Mouse (Mus musculus) olfactory bulb, adult 2 months (tissue): ENCODE results near the gene Lrrfip1. TPM values are rescaled to one million over a fixed set of nuclear protein-coding genes. Genes with fewer than 3 reads are reported as not detected.

Experiments
- H3K27ac ChIP-seq: fragments of 200-500 bp; 2 replicates; pipeline ENCODE4 v1.5.1; 2012; ENCODE audit warnings: low read depth, low read length; ENCODE audit not compliant: insufficient read depth
- H3K4me1 ChIP-seq: fragments of 200-500 bp; 2 replicates; pipeline ENCODE4 v1.6.1; 2012; ENCODE audit warnings: low read length; ENCODE audit not compliant: control insufficient read depth, insufficient read depth
- H3K4me3 ChIP-seq: fragments of 200-500 bp; 2 replicates; pipeline ENCODE4 v1.5.1; 2012; ENCODE audit warnings: mild to moderate bottlenecking, low read depth, low read length, moderate library complexity; ENCODE audit not compliant: insufficient read depth
- CTCF ChIP-seq: fragments of 200-500 bp; IDR thresholded peaks from 2 replicates; pipeline ENCODE4 v1.5.1; 2012; ENCODE audit warnings: low read depth, mild to moderate bottlenecking, low read length, moderate library complexity; ENCODE audit not compliant: insufficient read depth
- POLR2A ChIP-seq: fragments of 200-500 bp; IDR thresholded peaks from 2 replicates; pipeline ENCODE4 v1.6.1; 2012; ENCODE audit warnings: mild to moderate bottlenecking, low read depth, low read length, moderate library complexity; ENCODE audit not compliant: insufficient read depth
- WGBS: fragments of 180-500 bp; shearing (Covaris S2); methylation state at CpG from one replicate; pipeline ENCODE4 v1.1.7; 2018; 5-methylcytosine and 5-hydroxymethylcytosine counted together
- polyA plus RNA-seq: library from polyadenylated mRNA; stranded (reverse); fragments of >200 nt; gene quantifications from 2 replicates; pipeline ENCODE4 v1.2.4, GENCODE M21; 2012; ENCODE audit warnings: low replicate concordance; ENCODE audit not compliant: missing spikeins, insufficient read depth, insufficient read length

Lrrfip1 gene
- polyA plus RNA-seq, 1 experiment, result not detected

- WGBS, result 80% methylated on average over 8 of the region's 8 CpGs
- H3K4me3 ChIP-seq, result no peak overlapping the region
- no peak overlapping the region for H3K27ac ChIP-seq
- H3K4me1 ChIP-seq, result peaks cover 10% of the 10 kb centered on the region; the same call in 1 of the 2 replicates
- TF ChIP-seq POLR2A, result no peak
- TF ChIP-seq CTCF, result no peak
Observed at GRCm38 (mm10) chr1:91003522-91004253, 5.2 kb downstream of the Lrrfip1 start.

DNA sequence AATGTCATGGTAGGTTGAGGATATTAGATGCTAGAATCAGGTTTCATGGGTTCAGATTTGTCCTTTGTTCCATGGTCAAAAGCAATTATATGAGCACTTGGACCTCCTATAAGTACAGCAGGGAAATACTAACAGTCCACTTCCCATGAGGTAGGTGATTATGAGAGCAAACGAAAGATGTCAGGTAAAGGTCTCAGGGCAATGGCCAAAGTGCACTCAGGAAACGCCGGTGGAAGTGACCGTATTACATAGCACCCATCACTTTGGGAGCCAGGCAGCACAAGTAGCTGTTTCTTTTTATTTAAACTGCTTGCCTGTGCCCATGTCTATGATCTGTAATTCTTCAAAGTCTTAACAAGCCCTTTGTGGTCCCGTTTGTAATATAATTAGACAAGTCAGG is 7.5 kb downstream of the Lrrfip1 start:
- no peak for TF ChIP-seq POLR2A
- TF ChIP-seq CTCF, result no peak
- peaks cover 7% of the 10 kb centered on the region; the same call in 1 of the 2 replicates for H3K4me1 ChIP-seq
- 80% methylated on average over 5 of the region's 5 CpGs for WGBS
- H3K27ac ChIP-seq, result no peak overlapping the region
- H3K4me3 ChIP-seq, result no peak overlapping the region

- 75% methylated on average over 9 of the region's 9 CpGs for WGBS
- no peak overlapping the region for H3K27ac ChIP-seq
- TF ChIP-seq POLR2A (no peak), CTCF (no peak)
- H3K4me3 ChIP-seq, result no peak overlapping the region
- peaks cover 7% of the 10 kb centered on the region; the same call in 1 of the 2 replicates for H3K4me1 ChIP-seq
Observed at GRCm38 (mm10) chr1:91006708-91007107, 8.2 kb downstream of the Lrrfip1 start.

DNA sequence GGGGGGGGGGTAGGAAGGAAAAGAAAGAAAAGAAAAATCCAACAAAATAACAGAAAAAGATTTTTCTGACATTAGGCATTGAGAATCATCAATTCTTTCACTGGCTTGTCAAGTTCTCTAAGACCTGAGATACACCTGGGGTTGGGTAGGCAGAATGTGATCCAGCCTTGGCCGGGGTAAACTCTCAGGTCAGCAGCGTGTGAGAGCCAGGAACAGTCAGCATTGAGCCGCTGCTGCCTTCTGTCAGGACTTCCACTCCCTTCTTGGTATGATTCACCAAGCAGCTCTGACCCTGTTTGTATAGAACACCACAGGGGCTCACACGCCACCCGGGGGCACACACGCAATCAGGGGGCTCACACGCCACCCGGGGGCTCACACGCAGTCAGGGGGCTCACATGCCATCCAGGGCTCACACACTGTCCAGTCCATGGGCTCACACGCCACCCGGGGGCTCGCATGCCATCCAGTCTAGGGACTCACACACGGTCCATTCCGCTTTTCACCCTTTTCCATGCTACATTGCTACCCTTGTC is 9.7 kb downstream of the Lrrfip1 start:
- H3K4me1 ChIP-seq, result peaks cover 2% of the 10 kb centered on the region; the same call in 1 of the 2 replicates
- TF ChIP-seq CTCF (no peak), POLR2A (no peak)
- H3K4me3 ChIP-seq, result no peak overlapping the region
- 89% methylated on average over 14 of the region's 14 CpGs for WGBS
- no peak overlapping the region for H3K27ac ChIP-seq

GRCm38 (mm10) chr1:91008746-91009145 is 10.2 kb downstream of the Lrrfip1 start:
- 93% methylated on average over 9 of the region's 9 CpGs for WGBS
- no peak for TF ChIP-seq CTCF
- TF ChIP-seq POLR2A, result no peak

GRCm38 (mm10) chr1:91009266-91009665 is 10.7 kb downstream of the Lrrfip1 start:
- TF ChIP-seq CTCF (no peak), POLR2A (no peak)
- WGBS, result 95% methylated on average over 6 of the region's 6 CpGs
- H3K27ac ChIP-seq, result no peak overlapping the region
- H3K4me3 ChIP-seq, result no peak overlapping the region
- H3K4me1 ChIP-seq, result peaks cover 7% of the 10 kb centered on the region

More at GRCm38 (mm10) chr1:91008746-91009145, 10.2 kb downstream of the Lrrfip1 start:
- Histone ChIP-seq H3K4me1 (peaks cover 2% of the 10 kb centered on the region; the same call in 1 of the 2 replicates), H3K4me3 (no peak overlapping the region), H3K27ac (no peak overlapping the region)

DNA sequence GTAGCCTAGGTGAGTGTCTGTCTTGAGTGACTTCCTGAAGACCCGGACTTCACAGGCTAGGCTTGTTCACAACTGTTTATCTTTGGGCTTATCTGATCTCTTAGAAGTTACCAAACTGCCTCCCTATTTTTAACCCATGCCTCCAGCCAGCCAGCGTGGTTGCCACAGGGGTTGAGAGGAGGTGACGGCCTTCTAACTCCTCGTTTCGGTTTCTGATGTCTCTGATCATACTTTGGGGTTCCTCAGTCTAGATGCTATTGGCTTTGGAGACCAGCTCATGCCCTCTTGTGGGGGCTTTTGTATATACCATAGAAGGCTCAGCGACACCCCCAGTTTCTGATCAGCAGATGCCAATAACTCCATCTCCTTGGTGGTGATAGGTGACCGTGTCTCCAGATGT is 11.7 kb downstream of the Lrrfip1 start:
- Histone ChIP-seq H3K27ac (no peak overlapping the region), H3K4me3 (no peak overlapping the region), H3K4me1 (peaks cover 9% of the 10 kb centered on the region)
- WGBS, result 93% methylated on average over 7 of the region's 7 CpGs
- TF ChIP-seq POLR2A, result no peak

GRCm38 (mm10) chr1:91010716-91011115 is 12.2 kb downstream of the Lrrfip1 start:
- Histone ChIP-seq H3K4me3 (no peak overlapping the region), H3K27ac (no peak overlapping the region), H3K4me1 (peaks cover 12% of the 10 kb centered on the region)
- TF ChIP-seq POLR2A (no peak), CTCF (no peak)
- WGBS, result 88% methylated on average over 2 of the region's 2 CpGs

DNA sequence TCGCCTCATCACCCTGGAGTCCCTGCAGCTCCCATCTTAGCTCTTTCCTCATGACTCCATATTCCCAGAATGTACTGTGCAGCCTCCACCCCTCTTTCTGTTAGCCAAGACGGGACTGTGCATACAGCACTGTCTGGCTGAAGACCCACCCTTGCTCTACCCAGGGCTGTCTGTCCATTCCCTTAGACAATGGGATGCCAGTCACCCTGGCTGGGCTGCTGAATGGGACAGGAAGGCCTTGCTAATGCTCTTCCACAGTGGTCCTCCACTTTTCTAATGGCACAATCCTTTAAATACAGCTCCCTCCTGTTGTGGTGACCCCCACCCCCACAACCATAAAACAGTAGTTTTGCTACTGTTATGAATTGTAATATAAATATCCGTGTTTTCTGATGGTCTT is 12.8 kb downstream of the Lrrfip1 start:
- WGBS, result 93% methylated on average over 3 of the region's 3 CpGs
- Histone ChIP-seq H3K4me3 (no peak overlapping the region), H3K27ac (no peak overlapping the region), H3K4me1 (peaks cover 13% of the 10 kb centered on the region)
- no peak for TF ChIP-seq CTCF
- no peak for TF ChIP-seq POLR2A
